Mouse (Mus musculus) kidney, adult 10 weeks (tissue): ENCODE data around the gene Polr3h. TPM values are rescaled to one million over a fixed set of nuclear protein-coding genes. Genes with fewer than 3 reads are reported as not detected.

Source experiments
- polyA plus RNA-seq: library from polyadenylated mRNA; stranded (reverse); fragments of 350-450 nt; fragmentation: Illumina TruSeq; extraction: RNeasy Lipid Tissue Mini Kit (QIAGEN cat#74804); gene quantifications from one replicate; pipeline ENCODE4 v1.2.3, GENCODE M21; 2014; ENCODE audit warnings: low read depth, low replicate concordance

Polr3h gene
- polyA plus RNA-seq, result 1.9 TPM

GRCm38 (mm10) chr15:81925760-81926445, at the start of gene Polr3h:
TSS of gene Polr3h (minus strand) at chr15:81926240.

GRCm38 (mm10) chr15:81960171-81961077, 34.4 kb upstream of the Polr3h start, which contains the start of gene Pmm1:
TSS of gene Pmm1 (minus strand) at chr15:81960930.

GRCm38 (mm10) chr15:81936679-81937078, 10.6 kb upstream of the Polr3h start, which contains the start of gene Csdc2:
TSS of gene Csdc2 (plus strand) at chr15:81936759.

GRCm38 (mm10) chr15:81872262-81873136, 53.5 kb downstream of the Polr3h start, which contains the start of gene Aco2:
TSS of gene Aco2 (plus strand) at chr15:81872309.

GRCm38 (mm10) chr15:81871604-81872261, 54.3 kb downstream of the Polr3h start, which contains the start of gene Phf5a:
TSS of gene Phf5a (minus strand) at chr15:81871911.

GRCm38 (mm10) chr15:81858517-81859329, 67.3 kb downstream of the Polr3h start, which contains the start of gene Tob2:
TSS of gene Tob2 (minus strand) at chr15:81858796.

Other genes starting within 250 kb of the Polr3h start
- gene Chadl, start 229.0 kb downstream of the Polr3h start, polyA plus RNA-seq, result not detected
- gene Zc3h7b, start 181.2 kb downstream of the Polr3h start, polyA plus RNA-seq, result 10.5 TPM
- 4.1 TPM for gene Rangap1, start 180.7 kb downstream of the Polr3h start, polyA plus RNA-seq
- gene Tef, start 123.8 kb downstream of the Polr3h start, polyA plus RNA-seq, result 27.4 TPM
- 5.7 TPM for gene Tob2, start 67.4 kb downstream of the Polr3h start, polyA plus RNA-seq
- gene Phf5a, start 54.3 kb downstream of the Polr3h start, polyA plus RNA-seq, result 11.7 TPM
- 165 TPM for gene Aco2, start 53.9 kb downstream of the Polr3h start, polyA plus RNA-seq
- gene Csdc2, start 10.5 kb upstream of the Polr3h start, polyA plus RNA-seq, result 0.16 TPM
- gene Pmm1, start 34.7 kb upstream of the Polr3h start, polyA plus RNA-seq, result 2.4 TPM
- gene 1700029P11Rik, start 54.3 kb upstream of the Polr3h start, polyA plus RNA-seq, result not detected
- gene Xrcc6, start 61.6 kb upstream of the Polr3h start, polyA plus RNA-seq, result 76.0 TPM
- gene Desi1, start 107.6 kb upstream of the Polr3h start, polyA plus RNA-seq, result 11.2 TPM
- gene Snu13, start 121.4 kb upstream of the Polr3h start, polyA plus RNA-seq, result 312 TPM
- gene 4930407I10Rik, start 132.9 kb upstream of the Polr3h start, polyA plus RNA-seq, result not detected
- not detected for gene Mei1, start 143.8 kb upstream of the Polr3h start, polyA plus RNA-seq
- gene Ccdc134, start 201.7 kb upstream of the Polr3h start, polyA plus RNA-seq, result 1.4 TPM
- gene Srebf2, start 220.9 kb upstream of the Polr3h start, polyA plus RNA-seq, result 10.9 TPM